Mouse (Mus musculus) small intestine, adult 2 months (tissue): ENCODE data around the gene St3gal4. TPM values are rescaled to one million over a fixed set of nuclear protein-coding genes. Genes with fewer than 3 reads are reported as not detected.
A peak's percentile ranks its signal among the peaks of the same experiment; 100 is the strongest.

Source experiments
- H3K27ac ChIP-seq: fragments of 200-500 bp; 2 replicates; pipeline ENCODE4 v1.5.1; 2012; ENCODE audit warnings: low read depth, low read length, control low read depth, inconsistent platforms; ENCODE audit not compliant: insufficient read depth
- H3K27me3 ChIP-seq: fragments of 200-500 bp; 2 replicates; pipeline ENCODE4 v1.6.1; 2012; ENCODE audit warnings: mild to moderate bottlenecking, moderate library complexity, low read length, inconsistent platforms; ENCODE audit not compliant: control insufficient read depth, insufficient read depth
- H3K36me3 ChIP-seq: fragments of 200-500 bp; 2 replicates; pipeline ENCODE4 v1.6.1; 2012; ENCODE audit warnings: mild to moderate bottlenecking, low read length, control low read depth, inconsistent platforms; ENCODE audit not compliant: control insufficient read depth, insufficient read depth
- H3K4me1 ChIP-seq: fragments of 200-500 bp; 2 replicates; pipeline ENCODE4 v1.6.1; 2012; ENCODE audit warnings: low read length, inconsistent platforms, mixed read lengths; ENCODE audit not compliant: control insufficient read depth, insufficient read depth, insufficient read length
- H3K4me3 ChIP-seq: fragments of 200-500 bp; 2 replicates; pipeline ENCODE4 v1.5.1; 2012; ENCODE audit warnings: low read depth, mild to moderate bottlenecking, control low read depth, inconsistent platforms, low read length, moderate library complexity
- CTCF ChIP-seq: fragments of 200-500 bp; IDR thresholded peaks from 2 replicates; pipeline ENCODE4 v1.5.1; 2012; ENCODE audit warnings: low read depth, mild to moderate bottlenecking, control low read depth, inconsistent platforms, low read length, moderate library complexity, mixed read lengths; ENCODE audit not compliant: insufficient replicate concordance, insufficient read length; ENCODE audit errors: extremely low read depth
- POLR2A ChIP-seq: fragments of 200-500 bp; IDR thresholded peaks from 2 replicates; pipeline ENCODE4 v1.6.1; 2012; ENCODE audit warnings: low read depth, mild to moderate bottlenecking, control low read depth, inconsistent platforms, low read length, moderate library complexity
- WGBS: fragments of 180-500 bp; shearing (Covaris S2); methylation state at CpG from one replicate; pipeline ENCODE4 v1.1.7; 2018; 5-methylcytosine and 5-hydroxymethylcytosine counted together
- polyA plus RNA-seq: library from polyadenylated mRNA; depleted of rRNA; stranded (reverse); fragments of >200 nt; gene quantifications from 2 replicates; pipeline ENCODE4 v1.2.3, GENCODE M21; 2012

St3gal4 gene
- polyA plus RNA-seq, 1 experiment: 354 TPM

DNA sequence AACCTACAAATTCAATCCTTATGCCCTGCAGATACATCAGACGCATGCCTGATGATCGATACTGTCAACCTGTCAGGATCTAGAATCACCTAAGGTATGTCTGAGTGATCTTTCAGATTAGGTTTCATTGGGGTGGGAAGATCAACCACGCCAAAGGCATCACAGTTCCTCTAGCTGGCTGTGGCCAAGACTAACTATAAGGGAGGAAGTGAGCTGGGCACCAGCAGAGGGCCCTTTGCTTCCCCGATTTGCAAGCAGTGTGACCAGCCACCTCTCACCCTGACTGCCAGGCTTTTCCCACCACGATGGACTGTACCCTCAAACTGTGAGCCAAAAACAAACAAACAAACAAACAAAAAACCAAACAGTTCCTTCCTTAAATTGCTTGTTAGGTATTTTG, 59.2 kb downstream of the St3gal4 start:
- Histone ChIP-seq H3K27me3 (no peaks in the 10 kb centered on the region), H3K36me3 (peaks cover 77% of the 10 kb centered on the region), H3K27ac (no peak overlapping the region), H3K4me1 (peaks cover 17% of the 10 kb centered on the region; the same call in 1 of the 2 replicates), H3K4me3 (no peak overlapping the region)
- 69% methylated on average over 5 of the region's 5 CpGs for WGBS
- TF ChIP-seq CTCF (no peak), POLR2A (no peak)

DNA sequence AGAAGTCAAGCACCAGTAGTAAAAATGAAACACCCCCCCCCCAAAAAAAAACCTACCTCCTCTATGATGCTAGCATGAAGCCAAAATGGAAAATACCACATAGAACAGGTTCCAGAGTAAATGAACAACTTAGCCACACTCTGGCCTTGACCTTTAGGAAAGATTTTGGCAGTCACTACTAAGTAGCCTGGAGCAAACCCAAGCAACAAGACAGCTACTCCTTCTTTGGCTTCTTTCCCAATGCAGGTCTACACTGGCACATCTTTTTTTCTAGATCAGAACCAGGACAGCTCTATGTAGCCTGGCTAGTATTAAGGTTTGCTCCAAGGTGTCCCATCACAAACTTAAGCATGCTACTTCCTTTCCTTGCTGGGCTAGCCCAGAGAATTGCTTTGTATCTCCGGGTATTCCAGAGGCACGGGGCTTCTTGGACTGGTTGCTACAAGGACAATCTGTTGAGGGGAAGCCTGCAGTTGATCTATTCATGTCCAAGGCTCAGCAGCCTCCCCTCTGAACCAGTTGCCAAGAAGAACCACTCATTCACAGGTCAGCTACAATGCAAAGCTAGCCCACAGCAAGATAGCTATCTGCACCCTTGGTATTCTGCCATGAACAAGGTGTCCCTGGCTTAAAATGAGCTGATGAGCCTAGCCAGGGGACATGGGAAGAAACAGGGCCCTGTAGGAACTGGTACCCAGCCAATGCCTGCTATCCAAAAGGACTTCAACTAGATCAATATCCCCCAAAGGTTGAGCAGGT, 60.3 kb downstream of the St3gal4 start:
- no peaks in the 10 kb centered on the region for H3K27me3 ChIP-seq
- TF ChIP-seq CTCF (no peak), POLR2A (no peak)
- peaks cover 18% of the 10 kb centered on the region; the same call in 1 of the 2 replicates for H3K4me1 ChIP-seq
- no peak overlapping the region for H3K4me3 ChIP-seq
- no peak overlapping the region for H3K27ac ChIP-seq
- H3K36me3 ChIP-seq: peaks cover 83% of the 10 kb centered on the region
- 89% methylated on average over 2 of the region's 2 CpGs for WGBS

DNA sequence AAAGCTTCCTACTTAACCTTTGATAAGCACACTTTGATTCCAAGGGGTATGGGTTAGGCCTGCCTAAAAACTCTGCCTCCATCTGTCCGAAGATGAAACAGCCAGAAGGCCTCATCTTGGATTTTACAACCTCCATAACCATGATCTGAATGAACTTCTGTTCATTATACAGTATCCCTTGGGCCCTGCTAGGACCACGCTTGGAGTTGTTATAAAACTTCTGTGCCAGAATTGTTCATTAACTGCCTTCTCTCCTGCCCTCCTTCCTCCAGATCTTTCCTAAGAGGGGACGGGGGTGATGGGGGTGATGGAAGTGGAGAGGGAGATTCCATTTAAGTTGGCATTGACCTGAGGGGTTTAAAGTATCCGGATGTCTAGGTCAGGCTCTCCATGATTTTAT, 60.9 kb downstream of the St3gal4 start:
- TF ChIP-seq POLR2A: no peak
- no peak for TF ChIP-seq CTCF
- H3K27ac ChIP-seq: no peak overlapping the region
- H3K4me3 ChIP-seq: no peak overlapping the region
- H3K4me1 ChIP-seq: peaks cover 19% of the 10 kb centered on the region; the same call in 1 of the 2 replicates
- H3K36me3 ChIP-seq: peaks cover 86% of the 10 kb centered on the region
- 73% methylated on average over 4 of the region's 4 CpGs for WGBS
- H3K27me3 ChIP-seq: no peaks in the 10 kb centered on the region

DNA sequence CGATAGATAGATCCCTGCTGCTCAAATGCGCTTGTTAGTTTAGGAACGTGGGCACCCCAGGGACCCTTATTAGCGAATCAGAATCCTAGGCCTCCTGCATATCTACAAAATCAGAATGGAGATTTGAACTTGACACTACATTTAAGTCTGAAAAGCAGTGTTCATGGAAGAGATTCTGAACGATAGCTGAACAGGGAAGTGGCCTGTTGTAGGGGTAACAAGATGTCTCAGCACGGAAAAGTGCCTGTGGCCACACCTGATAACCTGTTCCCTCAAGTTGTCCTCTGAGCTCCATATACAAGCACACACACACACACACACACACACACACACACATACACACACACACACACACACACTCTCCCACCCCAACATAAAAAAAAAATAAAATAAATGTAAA, 61.4 kb downstream of the St3gal4 start:
- WGBS: 91% methylated on average over 6 of the region's 6 CpGs
- H3K27me3 ChIP-seq: no peaks in the 10 kb centered on the region
- H3K27ac ChIP-seq: no peak overlapping the region
- TF ChIP-seq CTCF: no peak
- no peak overlapping the region for H3K4me3 ChIP-seq
- peaks cover 19% of the 10 kb centered on the region; the same call in 1 of the 2 replicates for H3K4me1 ChIP-seq
- H3K36me3 ChIP-seq: peaks cover 87% of the 10 kb centered on the region

DNA sequence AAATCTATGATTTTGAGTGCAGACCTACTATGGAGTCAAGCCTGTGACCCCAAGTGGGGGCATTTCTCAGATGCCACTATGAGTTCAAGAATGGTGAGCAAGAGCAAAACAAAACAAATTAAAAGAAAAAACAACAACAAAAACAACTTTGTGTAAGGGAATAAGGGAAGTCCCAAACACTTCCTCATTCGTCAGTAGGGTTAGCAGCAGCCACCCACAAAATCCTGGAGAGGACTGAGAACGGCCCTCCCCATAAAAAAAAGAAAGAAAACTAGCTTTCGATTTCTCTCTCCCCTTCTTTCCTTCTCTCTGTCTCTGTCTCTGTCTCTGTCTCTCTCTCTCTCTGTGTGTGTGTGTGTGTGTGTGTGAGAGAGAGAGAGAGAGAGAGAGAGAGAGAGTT, 62.5 kb downstream of the St3gal4 start:
- peaks cover 93% of the 10 kb centered on the region for H3K36me3 ChIP-seq
- peaks cover 18% of the 10 kb centered on the region; the same call in 1 of the 2 replicates for H3K4me1 ChIP-seq
- TF ChIP-seq POLR2A: no peak
- no peak for TF ChIP-seq CTCF
- H3K4me3 ChIP-seq: no peak overlapping the region
- H3K27ac ChIP-seq: 0 out of 2 replicates have a peak overlapping the region, but pooled peaks have one; percentile 3
- WGBS: 66% methylated on average over 3 of the region's 3 CpGs
- H3K27me3 ChIP-seq: no peaks in the 10 kb centered on the region

DNA sequence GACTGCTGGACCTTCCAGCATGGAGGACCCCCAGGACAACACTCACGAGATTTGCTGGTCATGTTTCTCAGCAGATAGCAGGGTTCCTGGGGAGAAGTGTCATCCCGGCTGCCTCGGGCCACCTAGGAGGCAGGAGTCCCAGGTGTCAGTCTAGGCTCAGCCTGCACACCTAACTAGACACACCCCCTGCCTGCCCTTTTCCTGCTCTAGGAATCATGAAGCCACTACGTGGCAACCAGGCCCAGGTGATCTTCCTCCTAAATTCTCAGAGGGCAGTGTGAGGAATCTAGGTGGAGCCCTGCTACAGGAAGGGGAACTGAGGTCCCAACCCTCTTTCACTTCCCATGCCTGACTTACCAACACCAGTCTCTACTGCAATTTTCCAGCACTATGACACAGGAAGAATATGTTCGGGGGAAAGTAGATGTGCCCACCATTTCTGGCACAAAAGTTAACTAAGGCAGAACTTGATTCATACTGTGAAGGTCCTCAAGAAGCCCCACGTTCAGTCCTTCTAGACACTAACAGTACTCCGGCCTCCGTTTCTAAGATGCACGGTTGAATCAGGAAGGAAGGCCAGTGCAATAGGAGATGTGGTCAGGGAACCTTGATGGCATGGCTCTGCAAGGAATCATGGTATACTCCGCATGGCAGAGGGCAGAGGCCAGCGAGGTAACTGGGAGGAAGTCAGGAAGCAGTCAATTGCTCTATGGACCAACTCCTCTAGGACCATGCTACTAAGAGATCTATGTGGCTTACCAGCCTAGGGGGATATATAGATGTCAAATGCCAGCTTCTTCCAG, 63.3 kb downstream of the St3gal4 start:
- TF ChIP-seq POLR2A (no peak), CTCF (no peak)
- WGBS: 78% methylated on average over 11 of the region's 11 CpGs
- Histone ChIP-seq H3K4me1 (peaks cover 15% of the 10 kb centered on the region; the same call in 1 of the 2 replicates), H3K4me3 (no peak overlapping the region), H3K27ac (no peak overlapping the region), H3K36me3 (peaks cover 93% of the 10 kb centered on the region), H3K27me3 (no peaks in the 10 kb centered on the region)

DNA sequence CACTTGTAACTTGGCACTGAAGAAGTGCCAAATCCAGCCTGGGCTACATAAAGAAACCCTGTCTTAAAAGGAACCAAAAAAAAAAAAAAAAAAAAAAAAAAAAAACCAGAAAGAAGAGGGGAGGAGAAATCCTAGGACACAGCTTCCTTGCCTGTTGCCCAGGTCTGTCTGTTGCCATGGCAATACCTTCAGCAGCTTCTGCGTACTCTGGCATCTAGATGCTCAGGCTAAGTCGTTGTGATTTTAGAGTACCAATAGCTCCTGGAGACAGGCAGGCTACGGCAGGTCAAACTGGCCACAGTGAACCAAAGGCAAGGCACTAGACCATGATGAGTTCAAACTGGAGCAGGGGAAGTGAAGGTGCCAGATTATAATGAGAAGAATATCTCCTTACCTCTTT, 65.4 kb downstream of the St3gal4 start:
- WGBS: 76% methylated on average over 3 of the region's 3 CpGs
- Histone ChIP-seq H3K27me3 (no peaks in the 10 kb centered on the region), H3K4me1 (peaks cover 9% of the 10 kb centered on the region), H3K4me3 (no peak overlapping the region), H3K27ac (no peak overlapping the region), H3K36me3 (peaks cover 94% of the 10 kb centered on the region)
- TF ChIP-seq POLR2A: no peak
- no peak for TF ChIP-seq CTCF
